Mouse (Mus musculus) midbrain, embryonic 16.5 days (tissue): ENCODE results near the gene Hcn4. TPM values are rescaled to one million over a fixed set of nuclear protein-coding genes. Genes with fewer than 3 reads are reported as not detected.

Experiments
- ATAC-seq: fragments of 200-750 bp; cut with Nextera tagmentation; 2 replicates; pipeline ENCODE4 v1.8.0; 2017; ENCODE audit warnings: moderate TSS enrichment
- H3K27ac ChIP-seq: fragments of 300-500 bp; sonication (generic); 2 replicates; pipeline ENCODE4 v1.5.1; 2014; ENCODE audit warnings: mild to moderate bottlenecking, low read length, mixed read lengths
- H3K27me3 ChIP-seq: fragments of 300-500 bp; sonication (generic); 2 replicates; pipeline ENCODE4 v1.6.1; 2014; ENCODE audit warnings: low read depth, low read length, mixed read lengths; ENCODE audit not compliant: control insufficient read depth, insufficient read depth
- H3K36me3 ChIP-seq: fragments of 300-500 bp; sonication (generic); 2 replicates; pipeline ENCODE4 v1.6.1; 2014; ENCODE audit warnings: mild to moderate bottlenecking, low read length, moderate library complexity, mixed read lengths; ENCODE audit not compliant: control insufficient read depth, insufficient read depth
- H3K4me1 ChIP-seq: fragments of 300-500 bp; sonication (generic); 2 replicates; pipeline ENCODE4 v1.6.1; 2014; ENCODE audit warnings: mild to moderate bottlenecking, low read length, mixed read lengths; ENCODE audit not compliant: control insufficient read depth, insufficient read depth
- H3K4me2 ChIP-seq: fragments of 300-500 bp; sonication (generic); 2 replicates; pipeline ENCODE4 v1.6.1; 2014; ENCODE audit warnings: mild to moderate bottlenecking, low read length, mixed read lengths
- H3K4me3 ChIP-seq: fragments of 300-500 bp; sonication (generic); 2 replicates; pipeline ENCODE4 v1.5.1; 2014; ENCODE audit warnings: low read depth, mild to moderate bottlenecking, low read length, moderate library complexity, mixed read lengths
- H3K9ac ChIP-seq: fragments of 300-500 bp; sonication (generic); 2 replicates; pipeline ENCODE4 v1.6.1; 2014; ENCODE audit warnings: low read depth, low read length, mixed read lengths
- H3K9me3 ChIP-seq: fragments of 300-500 bp; sonication (generic); replicated peaks from 2 replicates; pipeline ENCODE4 v1.6.1; 2014; ENCODE audit warnings: mild to moderate bottlenecking, low read length, mixed read lengths; ENCODE audit not compliant: control insufficient read depth, poor library complexity, severe bottlenecking
- WGBS: fragments of 180-500 bp; shearing (Covaris S2); extraction: QIAGEN DNeasy Blood & Tissue Kit; methylation state at CpG from one replicate; pipeline ENCODE4 v1.1.7; 2014; 5-methylcytosine and 5-hydroxymethylcytosine counted together
- polyA plus RNA-seq: library from polyadenylated mRNA; unstranded; fragments of >200 nt; fragmentation: Nextera tagmentation; extraction: Ambion mirVana; gene quantifications from 2 replicates; pipeline ENCODE4 v1.2.1, GENCODE M21; 2015

The Hcn4 gene
- polyA plus RNA-seq, 1 experiment from 2014 or later, result 3.0 TPM

- ATAC-seq, result no peak
- H3K9me3 ChIP-seq, result no peaks in the 10 kb centered on the region
- H3K4me2 ChIP-seq, result no peak overlapping the region
- H3K36me3 ChIP-seq, result peaks cover 16% of the 10 kb centered on the region
- H3K4me3 ChIP-seq, result no peak overlapping the region
- H3K4me1 ChIP-seq, result no peaks in the 10 kb centered on the region
- H3K27ac ChIP-seq, result no peak overlapping the region
- WGBS, result 93% methylated on average over 6 of the region's 6 CpGs
- no peaks in the 10 kb centered on the region for H3K27me3 ChIP-seq
- H3K9ac ChIP-seq, result no peak overlapping the region
Measured at GRCm38 (mm10) chr9:58891840-58892640, 68.8 kb downstream of the Hcn4 start.

DNA sequence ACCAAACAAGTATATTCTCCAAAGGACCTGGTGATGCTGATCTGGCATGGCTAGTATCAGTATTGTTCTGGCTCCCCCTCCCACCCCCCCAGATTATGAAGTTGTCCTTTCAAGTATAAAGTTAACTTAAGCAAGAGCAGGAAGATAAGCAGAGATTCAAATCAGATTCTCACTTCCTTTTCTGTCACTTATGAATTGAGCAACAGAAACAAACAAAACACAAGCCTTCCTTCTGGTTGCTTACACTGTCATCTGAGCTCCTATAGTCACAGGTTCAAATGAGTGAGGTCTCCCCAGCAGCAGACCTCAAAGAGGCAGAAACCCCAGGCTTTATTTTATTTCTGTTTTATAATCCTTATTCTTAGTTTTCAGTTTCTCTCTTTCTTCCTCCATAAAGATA is 76.4 kb downstream of the Hcn4 start:
- Histone ChIP-seq H3K4me1 (no peaks in the 10 kb centered on the region), H3K9me3 (no peaks in the 10 kb centered on the region), H3K4me3 (no peak overlapping the region), H3K27me3 (no peaks in the 10 kb centered on the region), H3K9ac (no peak overlapping the region), H3K4me2 (no peak overlapping the region), H3K36me3 (0 out of 2 replicates have a peak, but pooled peaks cover 6% of the 10 kb centered on the region), H3K27ac (no peak overlapping the region)
- no peak for ATAC-seq

GRCm38 (mm10) chr9:58902869-58903585 is 79.8 kb downstream of the Hcn4 start:
- H3K9ac ChIP-seq, result no peak overlapping the region
- no peaks in the 10 kb centered on the region for H3K9me3 ChIP-seq
- H3K27ac ChIP-seq, result no peak overlapping the region
- WGBS, result 69% methylated on average over 6 of the region's 6 CpGs
- H3K4me2 ChIP-seq, result no peak overlapping the region
- peaks cover 6% of the 10 kb centered on the region; the same call in 1 of the 2 replicates for H3K36me3 ChIP-seq
- no peaks in the 10 kb centered on the region for H3K27me3 ChIP-seq
- no peak overlapping the region for H3K4me3 ChIP-seq
- no peak for ATAC-seq
- no peaks in the 10 kb centered on the region for H3K4me1 ChIP-seq

Other genes with a start within 250 kb of the Hcn4 start
- gene Nptn, start 241.2 kb upstream of the Hcn4 start, polyA plus RNA-seq, result 174 and 197 TPM in 2 replicates
- 1.2 and 1.5 TPM in 2 replicates for gene Rec114, start 79.4 kb upstream of the Hcn4 start, polyA plus RNA-seq
- 48.6 and 51.2 TPM in 2 replicates for gene Neo1, start 213.0 kb downstream of the Hcn4 start, polyA plus RNA-seq